ENCODE assay signal across 29 mouse cellular contexts in the genomic region with DNA sequence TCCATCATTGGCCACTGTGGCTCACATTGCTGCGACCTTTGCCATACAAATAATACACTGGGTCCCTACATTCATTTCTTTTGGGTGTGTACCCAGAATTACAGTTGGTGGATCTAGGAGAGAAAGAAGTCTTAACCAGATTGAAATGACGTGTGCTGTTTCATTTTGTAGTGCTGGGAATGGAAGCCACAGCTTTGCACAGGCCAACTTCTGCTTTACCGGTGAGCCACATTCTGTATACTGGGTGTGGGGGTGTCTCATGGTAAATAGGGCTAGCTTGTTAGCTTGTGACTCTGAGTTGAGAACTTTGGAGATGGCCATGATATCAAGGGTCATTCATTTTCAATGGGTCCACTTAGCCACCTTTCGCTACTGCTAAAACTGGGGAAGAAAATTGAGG. TPM values are rescaled to one million over a fixed set of nuclear protein-coding genes. Genes with fewer than 3 reads are reported as not detected.
DNase-seq lines count a peak whose midpoint lies in the region; ATAC-seq and TF ChIP-seq lines count a peak whose summit lies in the region.
"Had no signal": no experiment of that assay in that cellular context is flagged by ENCODE, and none has a peak within 500 bp of the region (broad histone marks: within the 10 kb centered on the region; RNA-seq: fewer than 3 reads in every experiment).

No protein-coding gene starts in this region.

- H3K4me2 ChIP-seq in forebrain, embryonic 13.5 days, result no peak overlapping the region
- H3K4me2 ChIP-seq: heart, embryonic 15.5 days; hindbrain, embryonic 15.5 days; kidney, embryonic 15.5 days; liver, embryonic 15.5 days; lung, embryonic 14.5 days had no signal

- no peak for DNase-seq in heart, adult 2 months
- no peak for DNase-seq in heart, postnatal 10 days
- no peak for DNase-seq in testis, postnatal 14 days (ENCODE audit: low spot score)
- no peak for DNase-seq in adrenal gland, postnatal 4 days (ENCODE audit: low spot score in 2 of 2)
- DNase-seq: adrenal gland, postnatal 10 days; cerebellum, postnatal 10 days; forebrain, postnatal 0 days; gastrocnemius, postnatal 25 days; kidney, adult 11 months; liver; lung, embryonic 14.5 days; lung, postnatal 14 days; midbrain, embryonic 14.5 days; right cerebral cortex, postnatal 25 days; thymus, postnatal 4 days had no signal

- no peak overlapping the region for H3K4me3 ChIP-seq in heart, adult 2 months
- no peak overlapping the region for H3K4me3 ChIP-seq in bone marrow macrophage, adult 2 months (ENCODE audit: insufficient read depth, low read length)
- H3K4me3 ChIP-seq in macrophage (ENCODE audit: inconsistent target), result no peak overlapping the region
- H3K4me3 ChIP-seq in forebrain, embryonic 13.5 days, result no peak overlapping the region
- H3K4me3 ChIP-seq: erythroblast, embryonic 14.5 days; heart, embryonic 10.5 days; heart, embryonic 15.5 days; hindbrain, embryonic 10.5 days; hindbrain, embryonic 15.5 days; kidney, embryonic 15.5 days; liver, embryonic 15.5 days; megakaryocyte, embryonic 14.5 days had no signal

- 74% methylated on average over 4 of the region's 4 CpGs for WGBS in heart, adult 2 months
- 45% methylated on average over 4 of the region's 4 CpGs for WGBS in macrophage (ENCODE audit: missing documents)
- WGBS in forebrain, embryonic 13.5 days, result 92% methylated on average over 4 of the region's 4 CpGs

- H3K27ac ChIP-seq in heart, adult 2 months, result peak overlapping the region; percentile 13
- peak overlapping the region; percentile 46 for H3K27ac ChIP-seq in bone marrow macrophage, adult 2 months (ENCODE audit: insufficient read depth, low read depth, low read length)
- H3K27ac ChIP-seq in macrophage, result peak overlapping the region; percentile 32
- H3K27ac ChIP-seq in forebrain, embryonic 13.5 days, result no peak overlapping the region
- H3K27ac ChIP-seq: heart, embryonic 10.5 days; heart, embryonic 15.5 days; hindbrain, embryonic 15.5 days; kidney, embryonic 15.5 days; liver, embryonic 15.5 days had no signal

- TF ChIP-seq EP300 in heart, adult 2 months (IDR thresholded peaks at IDR 0.05; ENCODE audit: insufficient read depth, low read depth, low read length), result no peak

- H3K9me3 ChIP-seq in forebrain, embryonic 13.5 days (replicated peaks), result no peaks in the 10 kb centered on the region
- H3K9me3 ChIP-seq: G1E; heart, embryonic 10.5 days; heart, embryonic 15.5 days; hindbrain, embryonic 10.5 days; hindbrain, embryonic 15.5 days; kidney, embryonic 15.5 days; liver, embryonic 15.5 days; megakaryocyte, embryonic 14.5 days had no signal

- H3K9ac ChIP-seq in heart, adult 2 months (ENCODE audit: low read depth, low read length), result no peak overlapping the region
- H3K9ac ChIP-seq in forebrain, embryonic 13.5 days, result no peak overlapping the region
- H3K9ac ChIP-seq: forebrain, postnatal 0 days; heart, embryonic 15.5 days; hindbrain, embryonic 15.5 days; kidney, embryonic 15.5 days; liver, embryonic 15.5 days; lung, embryonic 14.5 days had no signal

- no peak for TF ChIP-seq POLR2A in heart, adult 2 months (IDR thresholded peaks at IDR 0.05; ENCODE audit: insufficient read depth, low read depth, low read length)
- TF ChIP-seq POLR2A in bone marrow macrophage, adult 2 months (IDR thresholded peaks at IDR 0.05; ENCODE audit: borderline replicate concordance, low read depth, low read length), result no peak

- TF ChIP-seq CTCF in heart, adult 2 months (IDR thresholded peaks at IDR 0.05), result no peak
- no peak for TF ChIP-seq CTCF in bone marrow macrophage, adult 2 months (IDR thresholded peaks at IDR 0.05; ENCODE audit: low read depth, low read length)

- H3K79me2 ChIP-seq in heart, adult 2 months (replicated peaks; ENCODE audit: control insufficient read depth, insufficient read depth, low read length), result peaks cover 20% of the 10 kb centered on the region
- H3K79me2 ChIP-seq in macrophage (ENCODE audit: inconsistent target), result peaks cover 100% of the 10 kb centered on the region

- peaks cover 13% of the 10 kb centered on the region for H3K36me3 ChIP-seq in heart, adult 2 months (ENCODE audit: control insufficient read depth, insufficient read depth, low read length)
- H3K36me3 ChIP-seq in macrophage (ENCODE audit: inconsistent target), result no peaks in the 10 kb centered on the region
- H3K36me3 ChIP-seq in forebrain, embryonic 13.5 days (ENCODE audit: poor library complexity, severe bottlenecking), result no peaks in the 10 kb centered on the region
- H3K36me3 ChIP-seq: hindbrain, embryonic 15.5 days; kidney, embryonic 15.5 days; liver, embryonic 15.5 days had no signal

- H3K4me1 ChIP-seq in heart, adult 2 months (ENCODE audit: control insufficient read depth, insufficient read depth, low read length), result peaks cover 54% of the 10 kb centered on the region
- peaks cover 68% of the 10 kb centered on the region for H3K4me1 ChIP-seq in bone marrow macrophage, adult 2 months (ENCODE audit: control insufficient read depth, insufficient read depth, low read length)
- peaks cover 65% of the 10 kb centered on the region for H3K4me1 ChIP-seq in forebrain, embryonic 13.5 days

- intact Hi-C loops in heart, adult 2 months (cut with DNase I), result no loop called here
- intact Hi-C loops in heart, postnatal 10 days (cut with DNase I), result no loop called here

- no peaks in the 10 kb centered on the region for H3K27me3 ChIP-seq in heart, adult 2 months (ENCODE audit: control insufficient read depth, insufficient read depth, low read length)
- H3K27me3 ChIP-seq in forebrain, embryonic 13.5 days, result no peaks in the 10 kb centered on the region
- H3K27me3 ChIP-seq: CH12.LX; heart, embryonic 15.5 days; hindbrain, embryonic 15.5 days; kidney, embryonic 15.5 days; liver, embryonic 15.5 days had no signal

- ATAC-seq in forebrain, embryonic 13.5 days, result no peak
- ATAC-seq: forebrain, postnatal 0 days; inflammation-experienced regulatory T-cells, adult 6 months had no signal

RNA-seq across cellular contexts. Expression of gene Trak1, which starts 8.2 kb away (rescaled TPM):
- total RNA-seq in heart, adult 2 months (2021), result 100 to 1,000 TPM; 276 to 302 TPM
- 170 and 204 TPM in 2 replicates for polyA plus RNA-seq in heart, adult 2 months (2012; rRNA removed)
- 100 to 1,000 TPM; 334 to 336 TPM for total RNA-seq in heart, postnatal 10 days (2021)
- 51.5 and 61.1 TPM in 2 replicates for polyA plus RNA-seq in bone marrow macrophage, adult 2 months (2012; ENCODE audit: insufficient read depth, insufficient read length, missing spikeins)
- 100 to 1,000 TPM; 175 to 281 (median 222) TPM for total RNA-seq in macrophage (2018; cell fraction: chromatin; rRNA removed)
- 10 to 100 TPM; 48.6 to 71.4 (median 54.7) TPM for total RNA-seq in macrophage (2018; cell fraction: cytosol; rRNA removed)
- total RNA-seq in macrophage (2018; cell fraction: nucleus; rRNA removed), result 100 to 1,000 TPM in 25 of 26 experiments, 10 to 100 TPM in 1; 94.9 to 207 (median 141) TPM
- polyA plus RNA-seq in macrophage (2018), result 30.9 to 32.9 TPM (median 32.9 TPM) in 3 replicates
- polyA plus RNA-seq in forebrain, embryonic 13.5 days (2015; fragmentation: Nextera tagmentation; extraction: Ambion mirVana), result 49.7 and 49.9 TPM in 2 replicates
- total RNA-seq in adrenal gland, postnatal 4 days (2021), result 10 to 100 TPM; 76.0 to 83.4 TPM

RNA-seq across cellular contexts. Expression of gene Ulk4, which starts 28.5 kb away (rescaled TPM):
- total RNA-seq in heart, adult 2 months (2021), result under 1 TPM; 0.18 to 0.30 TPM
- 0.47 and 2.3 TPM in 2 replicates for polyA plus RNA-seq in heart, adult 2 months (2012; rRNA removed)
- total RNA-seq in heart, postnatal 10 days (2021), result 1 to 10 TPM in 1 of 2 experiments, under 1 TPM in 1; 0.74 to 1.4 TPM
- 0.49 and 1.3 TPM in 2 replicates for polyA plus RNA-seq in bone marrow macrophage, adult 2 months (2012; ENCODE audit: insufficient read depth, insufficient read length, missing spikeins)
- total RNA-seq in macrophage (2018; cell fraction: chromatin; rRNA removed), result 10 to 100 TPM in 3 of 26 experiments, 1 to 10 TPM in 22, under 1 TPM in 1; 0.92 to 10.8 (median 6.6) TPM
- 1 to 10 TPM in 1 of 26 experiments, under 1 TPM in 25; 0.33 to 1.5 (median 0.57) TPM for total RNA-seq in macrophage (2018; cell fraction: cytosol; rRNA removed)
- total RNA-seq in macrophage (2018; cell fraction: nucleus; rRNA removed), result 1 to 10 TPM in 24 of 26 experiments, under 1 TPM in 2; 0.52 to 3.7 (median 2.2) TPM
- 0.25 to 2.2 TPM (median 1.1 TPM) in 3 replicates for polyA plus RNA-seq in macrophage (2018)
- polyA plus RNA-seq in forebrain, embryonic 13.5 days (2015; fragmentation: Nextera tagmentation; extraction: Ambion mirVana), result 164 and 177 TPM in 2 replicates
- 1 to 10 TPM; 5.3 to 5.7 TPM for total RNA-seq in adrenal gland, postnatal 4 days (2021)

Comparison
In these comparisons a context has a peak if more than half of its experiments do, and no peak if none do; other contexts are left out.
1. RNA of gene Ulk4, which starts 28.5 kb away (polyA plus RNA-seq): 164 to 177 TPM in forebrain, embryonic 13.5 days; 0.47 to 2.3 TPM in heart, adult 2 months, 0.25 to 2.2 TPM in macrophage and 0.49 to 1.3 TPM in bone marrow macrophage, adult 2 months; every median in the first group is over 10 times any median in the second.